Mouse (Mus musculus) left cerebral cortex, postnatal 10 days (tissue): ENCODE measurements around the gene Repin1. TPM values are rescaled to one million over a fixed set of nuclear protein-coding genes. Genes with fewer than 3 reads are reported as not detected.

Experiments
- DNase-seq, 2 experiments: peaks; one replicate each; pipeline ENCODE4 v3.0.0; 2021 to 2022; ENCODE audit warnings: low spot score in 2 of 2, mixed read lengths in 1 of 2; ENCODE audit errors: extremely low spot score in 1 of 2
- intact Hi-C: fragments of 180-260 bp; cut with DNase I; formaldehyde crosslinking; loops from one replicate; pipeline ENCODE4 v1.15.1; 2025
- total RNA-seq, 2 experiments: library from RNA; stranded (reverse); gene quantifications; 2 replicates each; pipeline ENCODE4 v1.2.3; 2021

Gene Repin1
- total RNA-seq: 10 to 100 TPM; 28.0 to 29.5 TPM

- intact Hi-C loops: loop anchor here (5.0 kb wide), 1 partner anchor 39 kb away; no protein-coding TSS in a partner anchor
- DNase-seq: peak; percentile 87 to 98
These were observed at the start of gene Repin1, which contains the start of gene Gm44965 for GRCm38 (mm10) chr6:48593158-48594042. Repin1 (plus strand) TSS chr6:48593883. Gm44965 (plus strand) TSS chr6:48593941.

GRCm38 (mm10) chr6:48545251-48545650 is 48.4 kb upstream of the Repin1 start:
- DNase-seq: no peak
- intact Hi-C loops: no loop called here

GRCm38 (mm10) chr6:48546271-48546670 is 47.4 kb upstream of the Repin1 start:
- intact Hi-C loops: no loop called here
- DNase-seq: peak in 1 of 2 experiments; percentile 54

DNA sequence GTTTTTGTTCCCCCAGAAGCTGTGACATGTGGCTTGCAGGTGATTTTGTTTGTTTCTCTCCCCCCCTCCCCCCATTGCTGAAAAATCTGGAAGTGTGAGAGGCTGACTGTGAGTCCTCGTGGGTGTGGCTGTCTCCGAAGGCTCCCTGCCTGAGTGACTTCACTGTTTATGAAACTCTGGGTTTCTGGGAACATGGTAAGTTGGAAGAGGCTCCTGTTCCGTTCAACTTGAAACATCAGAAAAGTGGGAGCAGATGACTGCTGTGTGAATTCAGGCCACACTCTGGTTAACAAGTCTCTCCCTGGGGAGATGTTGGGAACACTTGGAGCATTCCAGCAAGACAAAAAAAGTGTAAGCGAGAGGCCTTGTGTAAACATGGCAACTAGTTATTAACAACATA is 46.8 kb upstream of the Repin1 start:
- intact Hi-C loops: no loop called here
- DNase-seq: no peak

GRCm38 (mm10) chr6:48548314-48548713 is 45.4 kb upstream of the Repin1 start:
- no peak for DNase-seq
- intact Hi-C loops: no loop called here

GRCm38 (mm10) chr6:48552918-48553317 is 40.8 kb upstream of the Repin1 start:
- intact Hi-C loops: no loop called here
- no peak for DNase-seq

DNA sequence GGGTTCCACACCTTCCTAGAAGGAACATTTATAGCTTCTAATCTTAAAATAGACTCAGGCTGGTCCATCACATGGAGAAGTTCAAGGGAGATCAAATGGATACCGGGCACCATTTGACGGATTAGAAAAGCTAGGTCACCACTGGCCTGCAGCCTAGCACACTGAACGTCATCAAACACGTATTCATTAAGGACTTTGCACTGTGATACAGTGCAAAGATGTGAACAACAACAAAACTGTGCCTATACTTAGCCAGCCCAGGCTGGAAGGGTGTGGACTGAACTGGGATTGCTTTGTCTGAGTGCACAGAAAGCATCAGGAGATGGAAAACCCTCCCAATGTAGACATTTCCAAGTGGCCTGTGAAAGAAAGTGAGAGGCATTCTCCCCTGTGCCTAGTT is 39.9 kb upstream of the Repin1 start:
- DNase-seq: no peak
- intact Hi-C loops: no loop called here

DNA sequence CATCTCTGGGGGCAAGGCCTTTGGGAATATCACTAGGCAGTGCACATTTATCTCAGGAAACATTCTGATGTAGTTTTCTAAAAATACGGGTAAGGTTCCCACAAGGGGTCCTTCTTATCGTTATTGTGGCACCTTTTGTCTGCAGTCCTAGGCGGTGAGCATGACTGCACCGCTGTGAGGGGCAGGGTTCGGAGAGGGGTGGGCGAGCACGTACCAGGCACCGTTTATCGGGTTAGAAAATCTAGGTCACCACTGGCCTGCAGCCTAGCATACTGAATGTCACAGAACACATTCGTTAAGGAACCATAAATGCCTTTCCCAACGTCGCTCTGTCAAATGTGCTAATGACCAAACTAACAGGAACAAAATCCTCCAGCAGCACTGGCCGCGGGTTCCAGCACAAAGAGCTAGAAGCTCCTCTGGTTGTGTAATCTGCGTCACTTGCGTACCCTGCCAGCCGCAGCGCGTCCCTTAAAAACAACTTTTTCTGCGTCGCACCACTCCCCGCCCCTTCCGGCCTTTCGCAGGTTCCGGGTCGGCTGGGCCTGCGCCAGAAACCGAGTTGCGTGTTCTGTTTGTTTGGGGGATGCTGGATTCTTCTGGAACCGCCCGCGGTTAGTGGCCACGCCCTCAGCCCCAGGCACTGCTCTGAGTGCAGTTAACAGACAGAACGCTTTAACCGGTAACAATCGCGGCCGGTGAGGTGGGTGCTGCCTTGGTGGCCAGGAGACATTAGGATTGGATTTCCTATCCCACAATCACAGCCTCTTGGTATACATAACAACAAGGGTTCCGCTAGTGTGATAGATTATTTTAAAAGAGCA is 39.2 kb upstream of the Repin1 start, which contains the start of gene Lrrc61:
TSS of gene Lrrc61 (plus strand) at position 517 of the 824 bp plus-strand sequence.
- intact Hi-C loops: no loop called here
- DNase-seq: peak; percentile 97 to 99

- intact Hi-C loops: no loop called here
- peak; percentile 53 to 70 for DNase-seq
These were observed 38.4 kb upstream of the Repin1 start for GRCm38 (mm10) chr6:48555104-48555890.

DNA sequence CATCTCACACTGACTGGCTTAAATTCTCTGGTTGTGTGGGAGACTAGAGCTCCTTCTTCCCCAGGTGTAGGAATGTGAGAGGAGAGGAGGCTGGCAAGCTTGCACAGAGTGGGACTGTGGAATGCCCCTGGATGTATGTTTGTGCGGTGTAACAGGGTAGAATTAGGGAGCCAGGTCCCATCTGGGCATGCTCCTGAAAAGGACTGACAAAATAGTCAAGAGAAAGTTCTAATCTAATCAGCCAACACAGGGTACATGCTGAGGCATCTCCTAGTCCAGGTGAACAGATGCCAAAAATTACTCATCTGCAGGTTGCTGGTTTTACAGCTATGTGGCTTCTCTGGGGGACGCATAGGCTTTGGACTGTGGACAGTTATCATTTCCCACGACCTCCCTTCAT is 37.7 kb upstream of the Repin1 start:
- intact Hi-C loops: no loop called here
- no peak for DNase-seq

DNA sequence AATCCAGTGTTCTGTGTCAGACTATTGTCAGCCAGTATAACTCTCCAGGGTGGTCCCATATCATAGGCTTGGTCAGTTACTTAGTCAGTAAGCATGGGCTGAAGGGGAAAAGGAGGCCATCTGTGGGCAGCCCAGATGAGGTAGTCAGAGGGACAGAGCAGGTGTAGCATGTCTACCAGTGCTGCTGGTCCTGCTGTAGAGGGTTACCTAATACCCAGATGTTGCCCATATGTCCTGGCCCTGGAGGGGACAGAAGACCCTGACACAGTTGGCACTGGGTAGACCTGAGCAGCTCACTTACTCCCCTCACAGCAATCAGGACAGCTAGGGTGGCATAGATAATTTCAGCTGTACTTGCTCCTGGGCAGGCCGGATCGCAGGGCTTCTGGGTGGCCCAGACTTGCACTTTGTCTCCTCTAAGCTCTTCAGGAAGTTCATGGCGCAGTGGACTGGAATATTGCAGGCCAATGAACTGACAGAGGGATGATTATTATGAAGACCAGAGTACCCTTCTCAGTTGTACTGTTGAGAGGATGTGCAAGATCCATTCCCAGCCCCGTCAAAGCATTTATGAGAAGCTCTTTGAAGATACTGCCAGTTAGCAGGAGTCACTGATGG is 27.9 kb upstream of the Repin1 start:
- DNase-seq: no peak
- intact Hi-C loops: no loop called here

DNA sequence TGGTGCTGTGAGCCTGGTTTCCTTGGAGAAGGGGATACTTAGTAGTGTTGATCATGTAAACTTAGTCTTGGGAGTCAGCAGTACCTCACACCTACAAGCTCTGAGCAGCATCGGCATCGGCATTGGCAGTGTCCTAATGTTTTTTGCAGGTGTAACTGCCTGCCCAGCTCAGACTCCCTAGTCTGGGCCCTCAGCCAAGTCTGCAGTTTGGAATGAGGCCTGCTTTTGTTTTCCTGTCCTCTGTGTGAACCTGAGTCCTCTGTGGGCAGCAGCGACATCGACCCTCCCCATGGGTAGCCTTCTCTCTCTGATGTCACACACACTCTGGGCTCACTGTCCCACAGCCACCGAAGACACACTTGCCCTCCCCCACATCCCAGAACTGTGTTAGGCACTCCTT is 27.4 kb upstream of the Repin1 start:
- intact Hi-C loops: no loop called here

DNA sequence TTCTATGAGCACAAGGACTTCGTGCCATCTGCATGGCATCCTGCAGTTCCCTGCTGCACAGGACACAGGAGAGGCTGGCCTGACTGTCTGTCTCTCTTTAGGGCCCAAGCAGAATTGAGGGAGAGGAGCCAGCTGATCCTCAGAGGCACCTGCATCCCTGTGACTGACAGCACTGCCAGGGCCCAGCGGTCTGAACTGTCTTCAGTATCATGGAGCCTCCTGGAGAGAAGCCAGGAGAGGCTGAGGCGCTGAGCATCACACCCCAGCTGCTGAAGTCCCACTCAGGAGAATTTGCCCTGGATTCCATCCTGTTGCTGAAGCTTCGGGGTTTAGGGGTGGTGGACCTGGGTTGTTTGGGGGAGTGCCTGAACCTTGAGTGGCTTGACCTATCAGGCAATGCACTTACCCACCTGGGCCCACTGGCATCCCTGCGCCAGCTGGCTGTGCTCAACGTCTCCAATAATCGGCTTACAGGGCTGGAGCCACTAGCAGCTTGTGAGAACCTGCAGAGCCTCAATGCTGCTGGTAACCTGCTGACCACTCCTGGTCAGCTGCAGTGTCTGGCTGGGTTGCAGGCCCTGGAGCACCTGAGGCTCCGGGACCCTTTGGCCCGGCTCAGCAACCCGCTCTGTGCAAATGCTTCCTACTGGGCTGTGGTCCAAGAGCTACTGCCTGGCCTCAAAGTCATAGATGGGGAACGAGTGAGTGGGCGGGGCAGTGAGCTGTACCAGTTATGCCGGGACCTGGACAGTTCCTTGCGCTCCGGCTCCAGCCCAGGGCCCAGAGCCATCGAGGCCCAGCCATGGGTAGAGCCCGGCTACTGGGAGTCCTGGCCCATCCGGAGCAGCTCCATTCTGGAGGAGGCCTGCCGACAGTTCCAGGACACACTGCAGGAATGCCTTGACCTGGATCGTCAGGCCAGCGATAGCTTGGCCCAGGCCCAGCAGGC is 25.4 kb upstream of the Repin1 start:
- DNase-seq: peak in 1 of 2 experiments; percentile 53
- intact Hi-C loops: no loop called here

More for the DNA sequence above, 27.4 kb upstream of the Repin1 start:
- peak in 1 of 2 experiments; percentile 68 for DNase-seq

DNA sequence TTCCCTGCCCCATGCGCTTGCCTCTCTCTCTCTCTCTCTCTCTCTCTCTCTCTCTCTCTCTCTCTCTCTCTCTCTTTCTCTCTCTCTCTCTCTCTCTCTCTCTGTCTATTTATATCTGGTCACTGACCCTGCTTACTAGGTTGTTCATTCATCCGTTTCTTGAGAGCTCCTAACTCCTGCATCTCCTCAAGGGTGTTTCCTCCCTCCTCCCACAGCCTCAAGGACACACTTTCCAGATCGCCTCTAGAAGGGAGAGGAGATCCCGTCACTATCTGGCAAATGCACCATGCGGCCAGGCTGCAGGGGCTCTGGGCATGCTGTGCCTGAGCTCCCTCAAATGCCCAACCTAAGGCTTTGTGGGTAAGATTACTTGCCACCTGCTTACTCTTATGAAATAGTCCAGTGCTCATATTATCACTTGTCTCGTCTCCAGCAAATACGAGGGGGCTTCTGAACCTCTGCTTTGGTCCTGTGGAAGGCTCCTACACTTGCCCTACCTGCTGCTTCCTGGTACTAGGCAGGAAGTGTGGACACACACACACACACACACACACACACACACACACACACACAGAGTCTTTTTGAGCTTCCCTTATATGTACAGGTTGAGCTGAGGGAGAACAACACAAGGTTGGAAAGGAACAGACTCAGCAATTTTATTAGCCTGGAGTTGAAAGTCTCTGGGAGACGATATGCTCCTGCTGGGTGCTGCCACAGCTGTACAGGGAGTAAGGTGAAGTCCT is 24.4 kb upstream of the Repin1 start:
- no peak for DNase-seq
- intact Hi-C loops: no loop called here

DNA sequence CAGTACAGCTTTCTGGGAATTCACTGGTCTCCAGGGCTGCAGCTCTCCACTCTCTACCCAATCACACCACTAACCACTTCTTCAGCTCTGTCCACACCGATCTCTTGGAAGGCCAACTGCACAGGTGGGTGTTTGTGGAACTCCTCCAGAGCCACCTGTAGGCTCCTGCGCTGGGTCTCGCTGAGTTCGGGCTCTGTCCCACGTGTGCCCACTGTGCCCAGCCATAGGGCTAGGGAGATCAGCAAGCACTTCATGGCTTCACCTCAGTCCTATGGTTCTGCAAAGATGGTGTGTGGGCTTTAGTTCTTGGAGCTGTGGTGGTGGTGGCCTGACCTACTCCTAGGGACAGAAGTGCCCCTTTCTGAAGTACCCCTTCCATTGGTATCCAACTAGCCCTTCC is 21.7 kb upstream of the Repin1 start:
- no peak for DNase-seq
- intact Hi-C loops: no loop called here

- DNase-seq: peak in 1 of 2 experiments; percentile 44
- intact Hi-C loops: no loop called here
These were observed 21.1 kb upstream of the Repin1 start, which contains the start of gene Rarres2 for GRCm38 (mm10) chr6:48572572-48573061. Rarres2 (minus strand) TSS chr6:48572789.
